Mouse (Mus musculus) T-helper 17 cell (primary cell): ENCODE measurements at regions not wholly inside any gene's neighbourhood (a gene's known extent, or its start where the extent isn't known, plus 50 kb on each side); places are given as distances from the start of the nearest gene placed in this dataset.

Experiments used
- in situ Hi-C, 2 experiments: fragments of 300-600 bp; cut with MboI, MseI; formaldehyde crosslinking; loops; 1 replicate in 1 of 2; 2 replicates in 1 of 2; pipeline ENCODE4 v1.15.1; 2025; ENCODE audit warnings: high pct_unique_total_duplicates in 2 of 2

- in situ Hi-C loops = loop anchor here (5.0 to 10.0 kb wide), 2 partner anchors 95 to 193 kb away; no protein-coding TSS in a partner anchor
Observed at GRCm38 (mm10) chr7:35857693-35858092, 54.9 kb upstream of the Zfp507 start.
